Mouse (Mus musculus): ENCODE results near the gene Nupl1.

Nupl1 gene

DNA sequence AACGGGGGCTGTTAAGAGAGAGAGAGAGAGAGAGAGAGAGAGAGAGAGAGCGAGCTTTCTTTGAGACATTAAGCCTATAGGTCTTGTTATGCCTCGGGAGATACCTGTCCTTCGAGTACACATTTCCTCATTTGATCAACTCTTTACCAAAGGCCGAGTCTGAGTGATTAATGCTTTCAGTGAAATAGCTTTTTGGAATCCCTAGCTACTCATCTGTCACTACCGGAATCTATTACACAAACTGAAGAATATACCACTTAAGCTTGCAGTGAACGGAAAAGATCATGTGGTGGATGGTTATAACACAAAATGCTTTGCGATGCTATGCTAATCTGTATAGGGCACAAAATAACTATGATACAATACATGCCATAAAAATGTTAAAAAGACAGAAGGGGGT, 865 bp downstream of the Nupl1 start:
- DNase-seq (ENCODE audit: low read depth in 1 of 2, low spot score in 2 of 2): no peak

DNA sequence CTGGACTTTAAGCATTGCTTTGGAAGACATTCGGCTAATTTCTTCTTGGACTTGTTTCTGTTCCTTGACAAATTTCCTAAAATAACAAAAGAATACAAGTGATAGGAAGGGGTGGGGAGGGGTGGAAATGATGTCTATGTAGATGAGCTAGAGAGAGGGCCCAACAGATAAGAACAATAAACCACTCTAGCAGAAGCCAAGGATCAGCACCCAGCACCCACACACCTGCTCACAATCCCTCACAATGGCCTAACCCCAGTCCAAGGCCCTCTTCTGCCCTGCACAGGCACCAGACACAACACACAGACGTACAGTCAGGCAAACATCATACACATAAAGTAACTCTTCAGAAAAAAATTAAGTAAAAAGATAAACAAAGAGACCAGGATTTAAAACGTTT, 12.7 kb downstream of the Nupl1 start:
- DNase-seq (ENCODE audit: low read depth in 1 of 2, low spot score in 2 of 2): no peak

DNA sequence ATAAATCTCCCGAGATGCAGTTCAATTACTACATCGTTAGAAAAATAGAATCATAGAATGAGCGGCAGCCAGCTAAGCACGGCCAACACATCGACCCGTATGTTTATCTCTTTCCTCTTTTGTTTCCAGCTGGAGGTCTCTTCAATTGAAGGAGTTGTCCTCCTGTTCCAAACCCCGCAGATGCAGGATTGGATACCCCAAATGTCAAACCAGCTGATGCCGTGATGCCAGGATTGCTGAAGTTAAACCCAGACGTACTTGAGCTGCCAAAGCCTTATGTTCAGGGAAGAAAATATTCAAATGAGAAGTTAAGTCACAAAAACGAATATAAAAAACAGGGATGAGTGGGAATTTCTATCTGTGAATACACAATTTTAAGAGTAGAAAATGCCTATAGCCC, 31.3 kb downstream of the Nupl1 start:
- no peak for DNase-seq (ENCODE audit: low read depth in 1 of 2, low spot score in 2 of 2)

DNA sequence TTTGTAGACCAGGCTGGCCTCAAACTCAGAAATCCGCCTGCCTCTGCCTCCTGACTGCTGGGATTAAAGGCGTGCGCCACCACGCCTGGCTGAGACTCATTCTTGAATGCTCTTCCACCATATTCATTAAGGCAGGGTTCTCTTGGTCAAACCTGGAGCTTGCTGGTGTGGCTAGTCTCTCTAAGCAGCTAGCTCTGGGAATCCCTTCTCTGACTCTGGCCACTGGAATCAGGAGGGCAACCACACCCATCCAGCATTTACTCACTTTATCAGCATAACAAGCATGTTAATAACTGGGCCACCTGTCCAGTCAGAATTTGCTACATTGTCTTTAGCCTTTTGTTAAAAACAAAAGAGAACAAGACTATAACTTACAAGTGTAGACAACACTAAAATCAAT, 33.6 kb downstream of the Nupl1 start:
- no peak for DNase-seq (ENCODE audit: low read depth in 1 of 2, low spot score in 2 of 2)

DNA sequence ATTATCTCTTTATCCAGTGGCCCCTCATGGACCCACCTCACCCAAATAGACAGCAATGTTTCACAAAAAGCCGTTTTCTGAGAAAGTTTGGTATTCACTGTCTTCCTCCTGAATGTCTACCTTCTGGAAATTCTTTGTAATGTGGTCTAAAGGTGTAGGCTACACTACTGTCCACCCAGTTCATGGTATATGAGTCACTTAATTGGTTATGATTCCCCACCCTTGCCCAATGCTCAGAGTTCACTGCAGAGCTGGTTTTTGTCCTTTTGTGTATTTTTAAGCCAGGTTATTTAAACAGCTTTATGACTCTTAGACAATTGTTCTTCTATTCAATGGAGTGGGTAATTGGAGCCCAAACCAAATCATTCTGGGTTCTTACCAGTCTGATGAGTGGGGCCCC, 35.1 kb downstream of the Nupl1 start:
- no peak for DNase-seq (ENCODE audit: low read depth in 1 of 2, low spot score in 2 of 2)

DNA sequence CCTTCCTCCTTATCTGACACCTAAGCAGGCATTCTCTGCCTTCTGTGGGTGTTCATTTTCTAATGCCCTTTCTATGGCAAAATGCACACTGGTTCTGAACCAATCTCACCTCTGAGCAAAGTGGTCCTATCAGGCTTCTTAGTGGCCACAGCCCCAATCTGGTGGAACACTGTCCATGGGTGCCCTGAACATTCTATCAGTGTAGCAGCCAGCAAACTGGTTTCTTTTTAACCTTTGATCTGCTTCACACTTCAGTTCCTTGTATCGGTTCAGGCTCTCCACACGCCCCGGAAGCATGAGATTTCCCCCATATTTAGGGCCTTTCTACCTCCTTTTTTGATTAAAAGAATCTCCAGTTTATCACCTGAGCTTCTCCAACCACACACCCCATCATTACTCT, 36.2 kb downstream of the Nupl1 start:
- no peak for DNase-seq (ENCODE audit: low read depth in 1 of 2, low spot score in 2 of 2)

DNA sequence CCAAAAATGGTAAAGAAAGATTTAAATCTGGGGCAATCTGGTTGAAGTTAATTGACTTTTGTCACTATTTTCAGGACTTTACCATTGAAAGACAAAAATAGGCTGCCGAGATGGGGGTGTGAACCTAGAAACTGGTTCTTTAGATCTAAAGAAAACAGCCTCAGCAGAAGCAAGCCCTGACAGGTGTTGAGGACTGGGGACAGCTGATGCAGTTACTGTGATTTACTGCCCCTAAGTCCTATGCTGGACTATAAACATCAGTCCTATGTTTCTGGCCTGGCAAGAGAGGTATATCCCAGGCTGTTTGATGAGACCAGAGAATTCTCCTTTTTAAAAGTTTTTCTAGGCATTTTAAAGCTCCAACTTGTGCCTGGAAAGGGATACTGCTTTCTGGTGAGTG, 37.2 kb downstream of the Nupl1 start:
- no peak for DNase-seq (ENCODE audit: low read depth in 1 of 2, low spot score in 2 of 2)

DNA sequence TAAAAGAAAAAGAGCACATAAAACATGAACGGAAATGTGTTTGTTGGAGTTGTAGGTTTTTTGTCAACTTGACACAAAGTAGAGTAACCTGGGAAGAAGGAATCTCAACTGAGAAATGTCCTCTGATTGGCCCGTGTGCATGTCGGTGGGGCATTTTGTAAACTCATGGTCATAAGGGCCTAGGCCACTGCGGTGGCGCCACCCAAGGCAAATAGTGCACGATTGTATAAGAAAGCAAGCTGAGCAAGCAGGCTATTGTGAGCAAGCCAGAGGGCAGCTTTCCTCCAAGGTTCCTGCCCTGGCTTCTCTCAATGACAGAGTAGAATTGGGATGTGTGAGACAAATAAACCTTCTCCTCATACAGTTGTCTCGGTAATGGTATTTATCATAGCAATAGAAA, 42.1 kb downstream of the Nupl1 start:
- no peak for DNase-seq (ENCODE audit: low read depth in 1 of 2, low spot score in 2 of 2)

DNA sequence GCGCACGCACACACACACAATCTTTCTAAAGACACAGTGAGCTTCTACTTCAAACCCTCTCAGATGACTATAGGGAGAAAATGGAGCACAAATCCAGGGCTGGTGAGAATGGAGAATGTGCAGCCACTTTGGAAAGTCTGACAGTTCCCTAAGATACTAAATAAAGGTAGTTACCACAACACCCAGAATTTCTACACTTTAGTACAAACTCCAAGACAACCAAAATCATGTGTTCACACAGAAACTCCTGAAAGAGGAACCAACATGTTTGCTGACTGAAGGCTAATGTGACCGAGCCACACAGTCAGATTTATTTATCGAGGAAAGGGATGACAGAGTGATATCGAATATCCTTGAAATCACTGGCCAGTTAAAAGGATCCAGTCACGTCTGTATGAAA, 46.2 kb downstream of the Nupl1 start:
- no peak for DNase-seq (ENCODE audit: low read depth in 1 of 2, low spot score in 2 of 2)

DNA sequence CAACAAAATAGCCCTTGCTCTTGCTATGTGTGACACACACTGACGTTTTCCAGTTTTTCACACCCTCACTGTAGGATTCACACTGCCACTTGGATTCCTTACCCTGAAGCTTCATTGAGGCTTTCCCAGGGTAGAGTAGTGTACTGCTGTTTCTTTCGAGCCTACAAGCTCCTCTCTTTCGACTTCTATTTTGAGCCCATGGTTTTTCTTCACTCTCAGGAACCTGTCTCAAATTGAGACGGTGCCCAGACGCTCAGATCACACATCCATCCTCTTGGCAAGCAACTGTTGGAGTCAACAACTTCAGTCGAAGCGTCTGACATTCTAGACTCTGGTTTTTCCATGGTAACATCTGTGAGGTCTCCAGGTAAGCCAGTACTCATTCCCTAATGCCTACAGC, 54.3 kb downstream of the Nupl1 start, which contains the start of gene Atp8a2:
TSS of gene Atp8a2 (minus strand) at position 296 of the 400 bp plus-strand sequence.
- DNase-seq (ENCODE audit: low read depth in 1 of 2, low spot score in 2 of 2): no peak

DNA sequence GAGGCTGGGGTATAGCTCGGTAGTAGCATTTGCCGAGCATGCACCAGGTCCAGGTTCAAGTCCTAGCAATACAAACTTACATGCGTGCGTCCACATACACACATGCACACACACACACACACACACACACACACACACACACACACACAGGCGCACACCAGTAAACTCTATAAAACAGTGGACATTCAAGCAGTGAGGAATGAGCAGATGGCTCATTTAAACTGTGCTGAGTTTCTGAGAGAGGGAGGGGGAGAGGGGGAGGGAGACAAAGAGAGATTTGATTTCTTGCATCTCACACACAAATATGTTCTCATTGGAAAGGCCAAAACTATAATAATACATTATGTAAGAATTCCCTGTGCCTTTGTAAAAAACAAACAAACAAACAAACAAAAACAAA, 55.2 kb downstream of the Nupl1 start:
- no peak for DNase-seq (ENCODE audit: low read depth in 1 of 2, low spot score in 2 of 2)

DNA sequence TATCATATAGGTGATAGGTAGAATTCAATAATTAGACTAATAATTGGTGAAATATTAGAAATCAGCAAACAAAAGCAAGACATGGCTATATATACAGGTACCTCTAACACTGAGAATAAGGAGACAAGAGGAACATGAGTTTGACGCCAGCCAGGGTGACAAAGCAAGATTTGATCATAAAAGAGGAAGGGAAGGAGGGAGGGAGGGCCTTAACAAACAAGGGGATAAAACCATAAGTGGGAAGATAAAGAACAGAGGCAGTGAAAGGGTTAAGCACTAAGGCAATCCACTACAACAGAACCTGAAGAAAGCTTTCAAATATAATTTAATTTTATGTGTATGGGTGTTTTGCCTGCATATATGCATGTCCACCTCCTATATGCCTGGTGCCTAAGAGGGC, 56.6 kb downstream of the Nupl1 start:
- DNase-seq (ENCODE audit: low read depth in 1 of 2, low spot score in 2 of 2): no peak

DNA sequence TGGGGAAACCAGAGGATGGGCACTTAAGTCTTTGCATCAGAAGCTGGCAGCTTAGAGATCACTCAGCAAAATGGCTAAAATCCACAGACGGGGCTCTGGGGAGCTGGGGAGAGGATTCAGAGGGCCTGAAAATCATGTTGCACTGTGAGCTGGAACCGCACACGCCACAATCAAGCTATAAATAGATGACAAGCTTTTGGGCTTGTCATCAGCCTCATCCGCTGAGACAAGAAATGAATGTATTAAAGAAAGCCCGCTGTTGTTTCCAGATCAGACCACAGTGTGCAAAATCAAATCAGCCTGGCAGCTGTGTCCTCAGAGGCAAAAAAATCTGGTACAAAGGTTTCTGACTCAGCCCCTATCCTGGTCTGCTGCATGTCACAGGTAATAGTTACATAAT, 61.5 kb downstream of the Nupl1 start:
- no peak for DNase-seq (ENCODE audit: low read depth in 1 of 2, low spot score in 2 of 2)

DNA sequence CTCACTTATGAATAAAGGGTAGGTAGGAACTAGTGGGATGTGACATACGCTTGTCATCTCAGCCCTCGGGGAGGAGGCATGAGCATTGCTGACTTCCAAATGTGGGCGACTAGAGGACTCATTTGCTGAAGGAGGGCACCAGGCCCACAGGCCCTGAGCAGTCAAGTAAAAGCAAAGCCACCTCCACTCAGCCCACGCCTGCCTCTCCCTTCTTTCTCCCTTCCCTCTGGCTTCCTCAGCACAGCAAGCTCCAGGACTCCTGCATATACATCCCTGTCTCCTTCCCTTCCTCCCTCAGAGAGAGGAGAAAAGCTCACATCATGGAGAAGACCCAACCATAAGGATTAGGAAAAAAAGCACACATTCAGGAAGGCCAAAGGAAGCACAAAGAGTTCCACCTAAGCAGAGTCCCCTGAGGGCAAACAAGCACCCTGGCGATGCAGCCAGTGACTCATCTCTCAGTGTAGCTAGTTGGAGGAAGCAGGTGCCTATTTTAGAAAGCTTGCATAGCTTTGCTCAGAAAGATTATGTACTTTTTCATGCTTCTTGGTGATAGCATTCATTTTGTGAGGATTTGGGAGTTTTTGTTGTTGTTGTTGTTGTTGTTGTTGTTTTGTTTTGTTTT, 62.9 kb downstream of the Nupl1 start:
- DNase-seq (ENCODE audit: low read depth in 1 of 2, low spot score in 2 of 2): no peak

DNA sequence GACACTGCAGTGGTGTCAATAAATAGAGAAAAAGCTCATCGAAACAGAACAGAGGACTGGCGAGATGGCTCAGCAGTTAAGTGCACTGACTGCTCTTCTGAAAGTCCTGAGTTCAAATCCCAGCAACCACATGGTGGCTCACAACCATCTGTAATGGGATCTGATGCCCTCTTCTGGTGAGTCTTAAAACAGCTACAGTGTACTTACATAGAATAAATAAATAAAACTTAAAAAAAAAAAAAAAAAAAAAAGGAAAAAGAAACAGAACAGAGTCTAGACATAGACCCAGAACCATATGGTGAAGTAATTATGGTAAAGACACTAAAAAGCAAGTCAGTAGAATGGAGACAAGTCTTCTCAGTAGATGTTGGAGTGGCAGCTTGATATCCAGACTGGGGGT, 69.9 kb downstream of the Nupl1 start:
- DNase-seq (ENCODE audit: low read depth in 1 of 2, low spot score in 2 of 2): no peak

DNA sequence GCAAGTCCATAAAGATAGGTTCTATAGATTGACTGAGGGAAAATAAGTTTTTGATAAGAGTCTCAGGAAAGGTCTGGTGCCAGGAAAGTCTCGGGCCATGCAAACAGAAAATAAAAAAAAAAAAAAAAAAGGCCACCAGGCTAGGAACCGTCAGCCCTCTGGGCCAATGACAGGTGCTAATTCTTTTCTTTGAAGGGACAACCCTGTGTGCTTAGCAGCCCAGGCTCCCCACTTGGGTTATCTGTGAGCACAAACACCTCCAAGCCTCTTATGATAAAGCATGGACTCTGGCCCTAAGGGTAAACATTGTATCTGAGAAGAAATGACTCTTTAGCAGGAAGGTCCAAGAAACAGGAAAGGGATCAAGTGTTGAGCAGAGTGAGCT, 72.7 kb downstream of the Nupl1 start:
- DNase-seq (ENCODE audit: low read depth in 1 of 2, low spot score in 2 of 2): no peak

DNA sequence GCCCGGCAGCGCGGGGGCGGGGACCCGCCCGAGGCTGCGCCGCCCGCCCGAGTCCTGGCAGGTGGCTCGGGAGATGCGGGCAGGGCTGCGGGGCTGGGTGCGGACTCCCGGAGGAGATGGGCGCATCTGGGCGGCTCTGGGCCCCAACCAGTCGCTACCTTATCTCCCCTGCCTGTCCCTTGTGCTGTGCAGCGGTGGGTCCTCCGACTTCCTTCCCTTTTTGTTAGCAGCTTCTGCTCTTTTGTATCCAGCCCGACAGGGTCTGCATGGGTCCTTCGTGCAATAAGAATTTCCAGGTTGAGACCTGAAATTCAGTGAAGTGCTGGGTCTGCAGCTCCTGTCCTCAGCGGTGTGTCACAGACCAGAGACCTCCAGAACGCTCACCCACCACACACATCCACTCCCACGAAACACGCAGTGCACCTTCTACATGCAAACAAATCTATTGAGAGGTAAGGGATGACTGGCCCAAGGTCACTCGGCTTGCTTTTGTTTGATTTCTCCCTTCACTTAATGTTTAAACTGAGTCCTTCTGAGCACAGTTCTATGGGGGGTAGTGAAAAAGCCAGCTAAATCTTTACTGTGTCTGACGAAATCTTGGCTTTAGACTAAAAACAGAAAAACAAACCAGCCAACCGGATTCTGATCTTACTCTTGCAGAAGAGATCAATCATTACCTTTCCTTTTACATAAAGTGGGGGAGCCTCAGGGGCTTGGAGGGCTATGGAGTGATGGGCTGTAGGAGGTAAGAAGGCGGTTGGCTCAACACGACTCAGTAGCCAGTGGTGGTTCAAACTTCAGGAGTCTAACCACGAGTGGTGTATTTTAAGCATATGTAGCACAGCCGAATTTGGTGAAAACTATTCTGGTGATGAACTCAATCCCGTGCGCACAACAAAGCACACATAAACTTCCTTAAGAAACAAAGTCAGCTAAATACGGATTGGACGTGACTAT, 73.3 kb downstream of the Nupl1 start:
- no peak for DNase-seq (ENCODE audit: low read depth in 1 of 2, low spot score in 2 of 2)

DNA sequence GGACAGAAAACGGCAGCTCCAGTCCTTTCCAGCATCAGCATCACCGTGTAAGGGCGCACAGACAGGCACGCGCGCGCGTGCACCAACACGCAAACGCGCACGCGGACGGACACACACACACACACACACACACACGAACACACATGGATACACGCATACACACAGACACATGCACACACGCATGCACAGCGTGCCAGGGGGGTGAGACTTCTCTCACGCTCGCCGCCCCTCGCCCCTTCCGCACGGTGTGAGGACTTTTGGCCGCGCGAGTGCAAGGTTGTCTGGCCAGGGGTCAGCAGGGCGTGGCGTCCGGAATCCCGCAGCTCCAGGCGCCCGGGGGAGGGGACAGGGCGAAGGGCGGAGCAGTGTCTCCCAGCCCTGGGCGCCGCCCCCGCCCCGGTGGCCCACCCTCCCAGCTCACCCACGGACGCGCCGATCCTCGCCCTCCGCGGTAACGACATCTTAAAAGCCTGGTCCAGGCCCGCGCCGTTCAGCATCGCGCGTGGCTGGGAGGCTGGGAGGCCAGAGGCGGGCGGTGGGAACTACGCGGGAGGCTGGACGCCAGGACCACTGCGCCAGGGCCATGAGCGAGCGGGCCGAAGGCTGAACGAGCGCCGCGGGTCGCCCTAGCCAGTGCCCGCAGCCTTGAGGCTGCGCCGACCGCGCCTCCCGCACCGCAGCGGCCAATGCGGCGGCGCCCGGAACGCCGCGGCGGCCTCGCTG, 74.2 kb downstream of the Nupl1 start:
- DNase-seq (ENCODE audit: low read depth in 1 of 2, low spot score in 2 of 2): no peak

DNA sequence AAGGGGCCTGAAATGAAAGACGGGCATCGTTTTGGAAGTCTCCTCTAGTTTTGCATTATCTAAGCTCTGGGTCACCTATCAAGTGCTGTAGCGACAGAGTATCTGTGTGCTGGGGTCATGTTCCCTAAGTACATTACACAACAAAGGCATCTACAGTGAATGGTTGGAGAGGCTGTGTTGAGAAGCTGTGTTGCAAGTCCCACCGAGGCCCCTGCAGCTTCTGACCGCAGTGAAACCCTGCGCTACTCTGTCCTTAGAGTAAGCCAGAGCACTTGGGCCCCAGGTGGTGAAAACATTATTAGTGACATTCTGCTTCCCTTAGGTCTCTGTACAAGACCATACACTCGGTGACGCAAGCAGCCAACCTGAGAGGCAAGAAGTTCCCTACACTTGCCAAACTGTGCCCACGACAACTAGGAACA, 74.8 kb downstream of the Nupl1 start:
- DNase-seq (ENCODE audit: low read depth in 1 of 2, low spot score in 2 of 2): no peak

DNA sequence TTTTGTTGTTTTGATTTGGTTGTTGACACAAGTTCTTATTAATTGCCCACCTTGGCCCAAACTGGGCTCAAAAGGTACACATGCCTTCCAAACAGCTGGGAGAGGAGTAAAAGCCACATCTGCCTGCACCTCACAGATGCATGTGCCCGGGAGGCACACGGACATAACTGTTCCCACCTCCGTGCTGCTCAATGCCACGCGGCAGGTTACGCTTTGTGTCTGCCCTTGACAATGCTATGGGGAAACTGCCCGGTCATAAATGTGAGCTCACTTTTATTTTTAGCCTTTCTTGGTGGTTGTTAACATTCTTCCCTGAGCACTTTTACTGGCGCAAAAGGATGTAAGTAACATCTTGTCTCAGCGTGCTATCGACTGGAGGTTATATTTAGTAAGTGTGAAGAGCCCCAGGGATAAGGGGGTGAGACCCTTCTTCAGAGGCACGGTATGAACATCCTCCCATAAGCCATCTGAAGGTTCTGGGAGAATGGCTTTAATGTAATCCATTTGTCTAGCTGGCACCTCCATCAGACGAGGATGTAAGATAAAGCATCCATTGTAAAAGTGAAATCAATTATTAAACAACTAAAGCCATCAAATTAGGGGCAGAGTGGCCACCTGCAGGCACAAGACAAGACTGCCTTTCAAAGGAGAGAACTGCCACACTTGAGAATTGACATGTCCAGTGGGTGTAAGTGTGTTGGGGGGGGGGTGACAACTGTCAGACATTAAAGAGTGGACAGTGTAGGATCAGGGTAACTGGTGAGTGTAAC, 78.8 kb downstream of the Nupl1 start:
- no peak for DNase-seq (ENCODE audit: low read depth in 1 of 2, low spot score in 2 of 2)

All from monocyte, adult 2 months (primary cell).